Mouse (Mus musculus) midbrain, embryonic 10.5 days (tissue): ENCODE data around the gene Slc25a22. TPM values are rescaled to one million over a fixed set of nuclear protein-coding genes. Genes with fewer than 3 reads are reported as not detected.

Source experiments
- DNase-seq: peaks from one replicate; pipeline ENCODE4 v3.0.0-alpha.2; 2017; ENCODE audit warnings: low spot score
- H3K27ac ChIP-seq: fragments of 300-500 bp; sonication (generic); replicated peaks from 2 replicates; pipeline ENCODE4 v1.5.1; 2016; ENCODE audit warnings: mild to moderate bottlenecking
- H3K27me3 ChIP-seq: fragments of 300-500 bp; sonication (generic); 2 replicates; pipeline ENCODE4 v1.6.1; 2016; ENCODE audit warnings: low read depth, mild to moderate bottlenecking; ENCODE audit not compliant: poor library complexity, severe bottlenecking
- H3K36me3 ChIP-seq: fragments of 300-500 bp; sonication (generic); 2 replicates; pipeline ENCODE4 v1.6.1; 2016; ENCODE audit warnings: mild to moderate bottlenecking, moderate library complexity
- H3K4me1 ChIP-seq: fragments of 300-500 bp; sonication (generic); 2 replicates; pipeline ENCODE4 v1.6.1; 2016
- H3K4me3 ChIP-seq: fragments of 300-500 bp; sonication (generic); 2 replicates; pipeline ENCODE4 v1.5.1; 2016; ENCODE audit warnings: mild to moderate bottlenecking, moderate library complexity
- H3K9me3 ChIP-seq: fragments of 300-500 bp; sonication (generic); replicated peaks from 2 replicates; pipeline ENCODE4 v1.6.1; 2016; ENCODE audit warnings: mild to moderate bottlenecking
- WGBS: fragments of 180-500 bp; shearing (Covaris S2); methylation state at CpG from one replicate; pipeline ENCODE4 v1.1.7; 2016; 5-methylcytosine and 5-hydroxymethylcytosine counted together
- polyA plus RNA-seq: library from polyadenylated mRNA; unstranded; fragments of >200 nt; fragmentation: Nextera tagmentation; extraction: Ambion mirVana; gene quantifications from 2 replicates; pipeline ENCODE4 v1.2.1, GENCODE M21; 2016

Slc25a22 gene
- polyA plus RNA-seq, 1 experiment from 2014 or later: 43.7 TPM

- Histone ChIP-seq H3K4me1 (peaks cover 14% of the 10 kb centered on the region), H3K9me3 (no peaks in the 10 kb centered on the region), H3K4me3 (no peak overlapping the region), H3K27me3 (peaks cover 30% of the 10 kb centered on the region; the same call in 1 of the 2 replicates), H3K27ac (no peak overlapping the region), H3K36me3 (no peaks in the 10 kb centered on the region)
- 61% methylated on average over 2 of the region's 2 CpGs for WGBS
- no peak for DNase-seq
These were observed 49.7 kb downstream of the Slc25a22 start for GRCm38 (mm10) chr7:141387807-141388486.

- WGBS: 82% methylated on average over 4 of the region's 4 CpGs
- no peaks in the 10 kb centered on the region for H3K36me3 ChIP-seq
These were observed 56.4 kb downstream of the Slc25a22 start for GRCm38 (mm10) chr7:141381068-141381835.

More at GRCm38 (mm10) chr7:141381068-141381835, 56.4 kb downstream of the Slc25a22 start:
- Histone ChIP-seq H3K4me3 (no peak overlapping the region), H3K4me1 (no peaks in the 10 kb centered on the region), H3K9me3 (no peaks in the 10 kb centered on the region), H3K27me3 (no peaks in the 10 kb centered on the region), H3K27ac (no peak overlapping the region)
- no peak for DNase-seq

Other genes starting within 250 kb of the Slc25a22 start
- 84.2 and 87.5 TPM in 2 replicates for gene Hras, start 243.9 kb downstream of the Slc25a22 start, polyA plus RNA-seq
- gene Lrrc56, start 243.7 kb downstream of the Slc25a22 start, polyA plus RNA-seq: 14.4 and 14.6 TPM in 2 replicates
- 3.8 and 5.1 TPM in 2 replicates for gene Lmntd2, start 223.8 kb downstream of the Slc25a22 start, polyA plus RNA-seq
- 55.6 and 57.2 TPM in 2 replicates for gene Rassf7, start 222.0 kb downstream of the Slc25a22 start, polyA plus RNA-seq
- 114 and 125 TPM in 2 replicates for gene Phrf1, start 209.1 kb downstream of the Slc25a22 start, polyA plus RNA-seq
- gene Irf7, start 171.4 kb downstream of the Slc25a22 start, polyA plus RNA-seq: 0.58 and 1.4 TPM in 2 replicates
- not detected in 2 replicates for gene Cdhr5, start 161.1 kb downstream of the Slc25a22 start, polyA plus RNA-seq
- 0.79 and 2.4 TPM in 2 replicates for gene Sct, start 158.8 kb downstream of the Slc25a22 start, polyA plus RNA-seq
- gene Drd4, start 145.9 kb downstream of the Slc25a22 start, polyA plus RNA-seq: 0.32 and 0.62 TPM in 2 replicates
- gene Deaf1, start 110.2 kb downstream of the Slc25a22 start, polyA plus RNA-seq: 57.4 and 67.2 TPM in 2 replicates
- gene Tmem80, start 110.2 kb downstream of the Slc25a22 start, polyA plus RNA-seq: 52.2 and 58.1 TPM in 2 replicates
- 3.4 and 3.8 TPM in 2 replicates for gene Eps8l2, start 99.0 kb downstream of the Slc25a22 start, polyA plus RNA-seq
- 339 and 342 TPM in 2 replicates for gene Taldo1, start 45.7 kb downstream of the Slc25a22 start, polyA plus RNA-seq
- gene Gatd1, start 23.8 kb downstream of the Slc25a22 start, polyA plus RNA-seq: 45.1 and 47.0 TPM in 2 replicates
- 8.9 and 15.1 TPM in 2 replicates for gene Cend1, start 8.4 kb downstream of the Slc25a22 start, polyA plus RNA-seq
- gene Pidd1, start 6.1 kb upstream of the Slc25a22 start, polyA plus RNA-seq: 18.8 and 20.9 TPM in 2 replicates
- gene Rplp2, start 9.5 kb upstream of the Slc25a22 start, polyA plus RNA-seq: 905 and 1,135 TPM in 2 replicates
- gene Pnpla2, start 17.3 kb upstream of the Slc25a22 start, polyA plus RNA-seq: 15.2 and 17.5 TPM in 2 replicates
- gene Cracr2b, start 23.2 kb upstream of the Slc25a22 start, polyA plus RNA-seq: 4.1 and 6.9 TPM in 2 replicates
- 17.3 and 17.6 TPM in 2 replicates for gene Cd151, start 29.5 kb upstream of the Slc25a22 start, polyA plus RNA-seq
- gene Polr2l, start 37.2 kb upstream of the Slc25a22 start, polyA plus RNA-seq: 82.1 and 85.0 TPM in 2 replicates
- 33.3 and 38.7 TPM in 2 replicates for gene Tspan4, start 37.3 kb upstream of the Slc25a22 start, polyA plus RNA-seq
- gene Chid1, start 102.0 kb upstream of the Slc25a22 start, polyA plus RNA-seq: 25.0 and 29.4 TPM in 2 replicates
- gene Ap2a2, start 124.3 kb upstream of the Slc25a22 start, polyA plus RNA-seq: 104 and 112 TPM in 2 replicates
- 0.14 and 0.20 TPM in 2 replicates for gene Muc6, start 217.4 kb upstream of the Slc25a22 start, polyA plus RNA-seq